In genomic region chr7:99396994-99397659, GRCm38 (mm10) we compare ENCODE assay signal across 14 mouse cellular contexts. TPM values are rescaled to one million over a fixed set of nuclear protein-coding genes. Genes with fewer than 3 reads are reported as not detected.
DNase-seq lines count a peak whose midpoint lies in the region; TF ChIP-seq lines count a peak whose summit lies in the region.
"Had no signal": no experiment of that assay in that cellular context is flagged by ENCODE, and none has a peak within 500 bp of the region (broad histone marks: within the 10 kb centered on the region; RNA-seq: fewer than 3 reads in every experiment).

No protein-coding gene starts in this region.

- H3K27ac ChIP-seq in cerebellum, adult 2 months (ENCODE audit: insufficient read depth, low read length), result no peak overlapping the region
- H3K27ac ChIP-seq: hindbrain, embryonic 12.5 days; kidney, embryonic 15.5 days; liver, embryonic 15.5 days had no signal

- H3K4me1 ChIP-seq in cerebellum, adult 2 months (ENCODE audit: control insufficient read depth, insufficient read depth, low read length), result peaks cover 57% of the 10 kb centered on the region
- H3K4me1 ChIP-seq: liver, embryonic 15.5 days had no signal

- 38% methylated on average over 11 of the region's 11 CpGs for WGBS in cerebellum, adult 2 months

- peak; percentile 27 for DNase-seq in kidney, adult 11 months
- DNase-seq in kidney, adult 9 months, result no peak
- DNase-seq in cerebellum, adult 2 months, result peak; percentile 83 to 85
- DNase-seq in cerebellum, postnatal 36 days, result peak; percentile 77 to 80
- peak; percentile 66 for DNase-seq in heart, postnatal 4 days
- no peak for DNase-seq in c-Kit-positive CD71-positive TER-119-positive erythroid progenitor cells, embryonic 14.5 days (ENCODE audit: low spot score)
- no peak for DNase-seq in layer of hippocampus, postnatal 10 days (ENCODE audit: low spot score in 2 of 2)
- DNase-seq: embryo, embryonic 11 days; right cerebral cortex, postnatal 25 days; thymus, postnatal 36 days had no signal

- TF ChIP-seq CTCF in cerebellum, adult 2 months (IDR thresholded peaks at IDR 0.05; ENCODE audit: borderline replicate concordance, insufficient read depth, low read depth, low read length), result no peak

- H3K4me3 ChIP-seq in cerebellum, adult 2 months (replicated peaks; ENCODE audit: insufficient read depth, low read depth, low read length), result no peak overlapping the region
- H3K4me3 ChIP-seq: erythroblast, embryonic 14.5 days; hindbrain, embryonic 12.5 days; kidney, embryonic 15.5 days; liver, embryonic 15.5 days had no signal

- no peak for TF ChIP-seq POLR2A in cerebellum, adult 2 months (IDR thresholded peaks at IDR 0.05; ENCODE audit: borderline replicate concordance, insufficient read depth, low read length)

- H3K27me3 ChIP-seq in cerebellum, adult 2 months (ENCODE audit: control insufficient read depth, insufficient read depth, low read length), result no peaks in the 10 kb centered on the region
- H3K27me3 ChIP-seq: hindbrain, embryonic 12.5 days; kidney, embryonic 15.5 days; liver, embryonic 15.5 days had no signal

RNA-seq across cellular contexts. Expression of gene Gdpd5, which starts 15.9 kb away (rescaled TPM):
- 49.4 and 50.0 TPM in 2 replicates for polyA plus RNA-seq in cerebellum, adult 2 months (2012; rRNA removed)
- total RNA-seq in heart, postnatal 4 days (2021), result 10 to 100 TPM; 40.7 to 42.6 TPM
- total RNA-seq in layer of hippocampus, postnatal 10 days (2021), result 10 to 100 TPM; 31.4 to 37.4 TPM

RNA-seq across cellular contexts. Expression of gene Serpinh1, which starts 44.1 kb away (rescaled TPM):
- polyA plus RNA-seq in cerebellum, adult 2 months (2012; rRNA removed), result 24.9 and 25.4 TPM in 2 replicates
- 100 to 1,000 TPM; 557 to 601 TPM for total RNA-seq in heart, postnatal 4 days (2021)
- total RNA-seq in layer of hippocampus, postnatal 10 days (2021), result 10 to 100 TPM; 58.2 to 62.0 TPM

Comparison
In these comparisons a context has a peak if more than half of its experiments do, and no peak if none do; other contexts are left out.
1. DNase-seq: peak in kidney, adult 11 months (single experiment), cerebellum, adult 2 months (2 of 2), cerebellum, postnatal 36 days (2 of 2) and heart, postnatal 4 days (single experiment); none in kidney, adult 9 months (single experiment), c-Kit-positive CD71-positive TER-119-positive erythroid progenitor cells, embryonic 14.5 days (single experiment) and layer of hippocampus, postnatal 10 days (0 of 2).
2. RNA of gene Serpinh1, which starts 44.1 kb away (total RNA-seq): 557 to 601 TPM in heart, postnatal 4 days; 58.2 to 62.0 TPM in layer of hippocampus, postnatal 10 days; every median in the first group is over 4 times any median in the second.